Mouse (Mus musculus): ENCODE measurements around the gene Icam1. TPM values are rescaled to one million over a fixed set of nuclear protein-coding genes. Genes with fewer than 3 reads are reported as not detected.
A peak's percentile ranks its signal among the peaks of the same experiment; 100 is the strongest.
"Not testable (repeated sequence)": the region's sequence is repeated elsewhere in the genome, so short reads cannot be mapped to it uniquely, and the experiment has no call there.

Gene Icam1
- total and polyA plus RNA-seq, 2 experiments from 2014 or later: 4.3 to 4.4 TPM

GRCm38 (mm10) chr9:21041308-21041707 is 25.5 kb downstream of the Icam1 start:
- H3K27me3 ChIP-seq (ENCODE audit: insufficient read depth, low read length): peaks cover 27% of the 10 kb centered on the region

GRCm38 (mm10) chr9:21043563-21043962 is 27.8 kb downstream of the Icam1 start:
- WGBS: 82% methylated on average over 4 of the region's 4 CpGs
- no peaks in the 10 kb centered on the region for H3K9me3 ChIP-seq (ENCODE audit: low read length)
- no peak overlapping the region for H3K27ac ChIP-seq
- no peak overlapping the region for H3K4me2 ChIP-seq (ENCODE audit: low read depth, low read length)
- DNase-seq (ENCODE audit: low spot score) (no peak), ATAC-seq (no peak)
- peaks cover 5% of the 10 kb centered on the region for H3K27me3 ChIP-seq (ENCODE audit: insufficient read depth, low read length)
- H3K9ac ChIP-seq (replicated peaks; ENCODE audit: low read length): no peak overlapping the region
- H3K4me1 ChIP-seq (ENCODE audit: insufficient read depth, low read length): no peaks in the 10 kb centered on the region
- no peak overlapping the region for H3K4me3 ChIP-seq (ENCODE audit: low read length)
- no peak for TF ChIP-seq CTCF (IDR thresholded peaks at IDR 0.05; ENCODE audit: low read depth)
- H3K36me3 ChIP-seq (ENCODE audit: insufficient read depth, low read length): no peaks in the 10 kb centered on the region

More at GRCm38 (mm10) chr9:21041308-21041707, 25.5 kb downstream of the Icam1 start:
- DNase-seq (ENCODE audit: low spot score) (no peak), ATAC-seq (no peak)
- Histone ChIP-seq H3K9ac (replicated peaks; ENCODE audit: low read length) (no peak overlapping the region), H3K4me2 (ENCODE audit: low read depth, low read length) (no peak overlapping the region), H3K27ac (no peak overlapping the region), H3K36me3 (ENCODE audit: insufficient read depth, low read length) (no peaks in the 10 kb centered on the region), H3K4me1 (ENCODE audit: insufficient read depth, low read length) (peaks cover 18% of the 10 kb centered on the region), H3K9me3 (ENCODE audit: low read length) (no peaks in the 10 kb centered on the region), H3K4me3 (ENCODE audit: low read length) (no peak overlapping the region)
- no peak for TF ChIP-seq CTCF (IDR thresholded peaks at IDR 0.05; ENCODE audit: low read depth)
- 34% methylated on average over 4 of the region's 4 CpGs for WGBS

GRCm38 (mm10) chr9:21044785-21045184 is 29.0 kb downstream of the Icam1 start:
- H3K4me1 ChIP-seq (ENCODE audit: insufficient read depth, low read length); H3K4me2 ChIP-seq (ENCODE audit: low read depth, low read length); DNase-seq (ENCODE audit: low spot score); H3K36me3 ChIP-seq (ENCODE audit: insufficient read depth, low read length); ATAC-seq; H3K27me3 ChIP-seq (ENCODE audit: insufficient read depth, low read length); H3K9ac ChIP-seq (replicated peaks; ENCODE audit: low read length); H3K27ac ChIP-seq; H3K4me3 ChIP-seq (ENCODE audit: low read length); H3K9me3 ChIP-seq (ENCODE audit: low read length): not testable (repeated sequence)
- WGBS: 63% methylated on average over 1 of the region's 1 CpGs

- WGBS: 83% methylated on average over 3 of the region's 3 CpGs
- H3K36me3 ChIP-seq (ENCODE audit: insufficient read depth, low read length): no peaks in the 10 kb centered on the region
- H3K27ac ChIP-seq: no peak overlapping the region
- no peaks in the 10 kb centered on the region for H3K4me1 ChIP-seq (ENCODE audit: insufficient read depth, low read length)
- H3K9ac ChIP-seq (replicated peaks; ENCODE audit: low read length): no peak overlapping the region
- no peaks in the 10 kb centered on the region for H3K9me3 ChIP-seq (ENCODE audit: low read length)
- H3K27me3 ChIP-seq (ENCODE audit: insufficient read depth, low read length): no peaks in the 10 kb centered on the region
- no peak for DNase-seq (ENCODE audit: low spot score)
- TF ChIP-seq CTCF (IDR thresholded peaks at IDR 0.05; ENCODE audit: low read depth): no peak
- H3K4me3 ChIP-seq (ENCODE audit: low read length): no peak overlapping the region
- no peak overlapping the region for H3K4me2 ChIP-seq (ENCODE audit: low read depth, low read length)
- ATAC-seq: no peak
These were observed 29.4 kb downstream of the Icam1 start for GRCm38 (mm10) chr9:21045235-21045634.

- 67% methylated on average over 10 of the region's 10 CpGs for WGBS
- no peaks in the 10 kb centered on the region for H3K36me3 ChIP-seq (ENCODE audit: insufficient read depth, low read length)
- H3K4me2 ChIP-seq (ENCODE audit: low read depth, low read length): no peak overlapping the region
- no peak overlapping the region for H3K9ac ChIP-seq (replicated peaks; ENCODE audit: low read length)
- no peaks in the 10 kb centered on the region for H3K27me3 ChIP-seq (ENCODE audit: insufficient read depth, low read length)
- no peak for TF ChIP-seq CTCF (IDR thresholded peaks at IDR 0.05; ENCODE audit: low read depth)
- ATAC-seq: no peak
- no peak overlapping the region for H3K4me3 ChIP-seq (ENCODE audit: low read length)
- H3K27ac ChIP-seq: no peak overlapping the region
- H3K4me1 ChIP-seq (ENCODE audit: insufficient read depth, low read length): no peaks in the 10 kb centered on the region
- no peak for DNase-seq (ENCODE audit: low spot score)
- no peaks in the 10 kb centered on the region for H3K9me3 ChIP-seq (ENCODE audit: low read length)
These were observed 35.8 kb downstream of the Icam1 start for GRCm38 (mm10) chr9:21051578-21051977.

- WGBS: 91% methylated on average over 2 of the region's 2 CpGs
- TF ChIP-seq CTCF (IDR thresholded peaks at IDR 0.05; ENCODE audit: low read depth): no peak
These were observed 47.1 kb downstream of the Icam1 start for GRCm38 (mm10) chr9:21062928-21063327.

GRCm38 (mm10) chr9:21067006-21067684 is 51.4 kb downstream of the Icam1 start, which contains the start of gene Zglp1:
Gene Zglp1, minus strand, starts transcription at chr9:21067093.
- no peak within 1 kb of the TSS for H3K4me2 ChIP-seq (ENCODE audit: low read depth, low read length)
- WGBS: 92% methylated on average over 26 of the region's 27 CpGs
- ATAC-seq: peak; percentile 28; the same call in 1 of the 2 replicates

More at GRCm38 (mm10) chr9:21062928-21063327, 47.1 kb downstream of the Icam1 start:
- H3K36me3 ChIP-seq (ENCODE audit: insufficient read depth, low read length): peaks cover 13% of the 10 kb centered on the region
- no peak for DNase-seq (ENCODE audit: low spot score)
- H3K27ac ChIP-seq: no peak overlapping the region
- no peak overlapping the region for H3K4me2 ChIP-seq (ENCODE audit: low read depth, low read length)
- no peak overlapping the region for H3K9ac ChIP-seq (replicated peaks; ENCODE audit: low read length)
- H3K4me1 ChIP-seq (ENCODE audit: insufficient read depth, low read length): no peaks in the 10 kb centered on the region
- no peaks in the 10 kb centered on the region for H3K9me3 ChIP-seq (ENCODE audit: low read length)
- H3K4me3 ChIP-seq (ENCODE audit: low read length): no peak overlapping the region
- ATAC-seq: no peak; the same call in 1 of the 2 replicates
- H3K27me3 ChIP-seq (ENCODE audit: insufficient read depth, low read length): no peaks in the 10 kb centered on the region

More at GRCm38 (mm10) chr9:21067006-21067684, 51.4 kb downstream of the Icam1 start, which contains the start of gene Zglp1:
- no peak for DNase-seq (ENCODE audit: low spot score)
- no peak for TF ChIP-seq CTCF (IDR thresholded peaks at IDR 0.05; ENCODE audit: low read depth)
- Histone ChIP-seq H3K9me3 (ENCODE audit: low read length) (no peaks in the 10 kb centered on the region), H3K9ac (replicated peaks; ENCODE audit: low read length) (no peak within 1 kb of the TSS), H3K4me1 (ENCODE audit: insufficient read depth, low read length) (0 out of 2 replicates have a peak, but pooled peaks cover 4% of the 10 kb centered on the region), H3K36me3 (ENCODE audit: insufficient read depth, low read length) (peaks cover 13% of the 10 kb centered on the region), H3K27ac (no peak within 1 kb of the TSS), H3K4me3 (ENCODE audit: low read length) (no peak within 1 kb of the TSS), H3K27me3 (ENCODE audit: insufficient read depth, low read length) (no peaks in the 10 kb centered on the region)

All from hindbrain, postnatal 0 days (tissue).